7 mouse cellular contexts compared by ENCODE assay signal in genomic region chr11:60416590-60416962, GRCm38 (mm10). TPM values are rescaled to one million over a fixed set of nuclear protein-coding genes. Genes with fewer than 3 reads are reported as not detected.
DNase-seq lines count a peak whose midpoint lies in the region; ATAC-seq and TF ChIP-seq lines count a peak whose summit lies in the region.

No protein-coding gene starts in this region.

- H3K27ac ChIP-seq in testis, adult 2 months (ENCODE audit: control insufficient read depth, insufficient read depth, low read depth, low read length): peak overlapping the region; percentile 91
- no peak overlapping the region for H3K27ac ChIP-seq in forebrain, embryonic 11.5 days (ENCODE audit: low read depth, low read length)
- peak overlapping the region; percentile 53; the same call in 1 of the 2 replicates for H3K27ac ChIP-seq in liver, embryonic 13.5 days

- H3K4me2 ChIP-seq in forebrain, embryonic 11.5 days (ENCODE audit: low read depth, low read length, severe bottlenecking): peak overlapping the region; percentile 80
- peak overlapping the region; percentile 84 for H3K4me2 ChIP-seq in liver, embryonic 13.5 days

- no peaks in the 10 kb centered on the region for H3K36me3 ChIP-seq in testis, adult 2 months (ENCODE audit: control insufficient read depth, insufficient read depth, low read length)
- H3K36me3 ChIP-seq in forebrain, embryonic 11.5 days (ENCODE audit: control insufficient read depth, insufficient read depth, low read length): no peaks in the 10 kb centered on the region
- H3K36me3 ChIP-seq in liver, embryonic 13.5 days: no peaks in the 10 kb centered on the region; the same call in 1 of the 2 replicates

- no peaks in the 10 kb centered on the region for H3K9me3 ChIP-seq in forebrain, embryonic 11.5 days (ENCODE audit: control insufficient read depth, low read length)
- H3K9me3 ChIP-seq in liver, embryonic 13.5 days (replicated peaks): no peaks in the 10 kb centered on the region

- DNase-seq in testis, postnatal 14 days (ENCODE audit: low spot score): no peak
- no peak for DNase-seq in forebrain, embryonic 11.5 days (ENCODE audit: low spot score)
- no peak for DNase-seq in liver, embryonic 13.5 days
- peak; percentile 70 for DNase-seq in testis, postnatal 10 days (ENCODE audit: low spot score)
- no peak for DNase-seq in spleen, adult 18-20 months
- no peak for DNase-seq in layer of hippocampus, adult 18-20 months (ENCODE audit: low spot score in 2 of 2)

- no peak for TF ChIP-seq CTCF in testis, adult 2 months (IDR thresholded peaks at IDR 0.05; ENCODE audit: control insufficient read depth, insufficient read depth, insufficient replicate concordance, low read depth, low read length)

- peak; percentile 69 for ATAC-seq in forebrain, embryonic 11.5 days (replicated peaks; ENCODE audit: low FRiP score)
- ATAC-seq in liver, embryonic 13.5 days (ENCODE audit: low read depth): peak; percentile 32

- TF ChIP-seq POLR2A in testis, adult 2 months (IDR thresholded peaks at IDR 0.05; ENCODE audit: control insufficient read depth, low read depth, low read length): no peak

- H3K27me3 ChIP-seq in testis, adult 2 months (ENCODE audit: control insufficient read depth, insufficient read depth, low read length): no peaks in the 10 kb centered on the region
- H3K27me3 ChIP-seq in forebrain, embryonic 11.5 days (ENCODE audit: control insufficient read depth, insufficient read depth, low read length): no peaks in the 10 kb centered on the region
- H3K27me3 ChIP-seq in liver, embryonic 13.5 days: no peaks in the 10 kb centered on the region

- H3K4me1 ChIP-seq in testis, adult 2 months (ENCODE audit: control insufficient read depth, insufficient read depth, low read length): peaks cover 6% of the 10 kb centered on the region
- peaks cover 5% of the 10 kb centered on the region for H3K4me1 ChIP-seq in forebrain, embryonic 11.5 days (replicated peaks; ENCODE audit: control insufficient read depth, insufficient read depth, low read length)
- peaks cover 37% of the 10 kb centered on the region for H3K4me1 ChIP-seq in liver, embryonic 13.5 days (replicated peaks)

- H3K9ac ChIP-seq in forebrain, embryonic 11.5 days (ENCODE audit: low read length): peak overlapping the region; percentile 88
- peak overlapping the region; percentile 84 for H3K9ac ChIP-seq in liver, embryonic 13.5 days

- H3K4me3 ChIP-seq in testis, adult 2 months (ENCODE audit: control insufficient read depth, low read depth, low read length): peak overlapping the region; percentile 97
- peak overlapping the region; percentile 87 for H3K4me3 ChIP-seq in forebrain, embryonic 11.5 days (ENCODE audit: low read depth, low read length)
- peak overlapping the region; percentile 91 for H3K4me3 ChIP-seq in liver, embryonic 13.5 days (replicated peaks)

- WGBS in forebrain, embryonic 11.5 days: 0% methylated on average over 21 of the region's 21 CpGs
- WGBS in liver, embryonic 13.5 days (ENCODE audit: insufficient replicate concordance): under 1% methylated on average over 21 of the region's 21 CpGs

RNA-seq across cellular contexts. Expression of gene Gid4, which starts 0.4 kb away (rescaled TPM):
- 76.9 and 89.3 TPM in 2 replicates for polyA plus RNA-seq in testis, adult 2 months (2012; rRNA removed)
- polyA plus RNA-seq in forebrain, embryonic 11.5 days (2014; fragmentation: Nextera tagmentation; extraction: Ambion mirVana): 38.1 and 38.5 TPM in 2 replicates
- 9.9 and 12.8 TPM in 2 replicates for polyA plus RNA-seq in liver, embryonic 13.5 days (2015; fragmentation: Nextera tagmentation; extraction: Ambion mirVana)
- total RNA-seq in layer of hippocampus, adult 18-20 months (2021): 10 to 100 TPM; 50.2 to 54.0 TPM

RNA-seq across cellular contexts. Expression of gene Atpaf2, which starts 1.7 kb away (rescaled TPM):
- polyA plus RNA-seq in testis, adult 2 months (2012; rRNA removed): 83.6 and 87.7 TPM in 2 replicates
- 40.1 and 51.7 TPM in 2 replicates for polyA plus RNA-seq in forebrain, embryonic 11.5 days (2014; fragmentation: Nextera tagmentation; extraction: Ambion mirVana)
- polyA plus RNA-seq in liver, embryonic 13.5 days (2015; fragmentation: Nextera tagmentation; extraction: Ambion mirVana): 43.5 and 44.0 TPM in 2 replicates
- 10 to 100 TPM; 22.3 to 24.7 TPM for total RNA-seq in layer of hippocampus, adult 18-20 months (2021)

RNA-seq across cellular contexts. Expression of gene Drg2, which starts 37.8 kb away (rescaled TPM):
- 34.5 and 36.3 TPM in 2 replicates for polyA plus RNA-seq in testis, adult 2 months (2012; rRNA removed)
- 121 and 133 TPM in 2 replicates for polyA plus RNA-seq in forebrain, embryonic 11.5 days (2014; fragmentation: Nextera tagmentation; extraction: Ambion mirVana)
- 47.6 and 52.3 TPM in 2 replicates for polyA plus RNA-seq in liver, embryonic 13.5 days (2015; fragmentation: Nextera tagmentation; extraction: Ambion mirVana)
- total RNA-seq in layer of hippocampus, adult 18-20 months (2021): 10 to 100 TPM; 68.7 to 74.0 TPM

RNA-seq across cellular contexts. Expression of gene Myo15, which starts 52.6 kb away (rescaled TPM):
- polyA plus RNA-seq in testis, adult 2 months (2012; rRNA removed): 8.2 and 11.7 TPM in 2 replicates
- polyA plus RNA-seq in forebrain, embryonic 11.5 days (2014; fragmentation: Nextera tagmentation; extraction: Ambion mirVana): 0.08 and 0.27 TPM in 2 replicates
- polyA plus RNA-seq in liver, embryonic 13.5 days (2015; fragmentation: Nextera tagmentation; extraction: Ambion mirVana): 0.16 and 0.21 TPM in 2 replicates
- total RNA-seq in layer of hippocampus, adult 18-20 months (2021): under 1 TPM; 0.12 to 0.18 TPM
